Mouse (Mus musculus): ENCODE data around the gene Ndufb7. TPM values are rescaled to one million over a fixed set of nuclear protein-coding genes. Genes with fewer than 3 reads are reported as not detected.

Ndufb7 gene
- polyA plus RNA-seq, 1 experiment from 2014 or later = 325 TPM

GRCm38 (mm10) chr8:83574631-83575315 is 8.3 kb downstream of the Ndufb7 start:
- ATAC-seq = no peak
- Histone ChIP-seq H3K27ac (ENCODE audit: low read length) (no peak overlapping the region), H3K27me3 (replicated peaks; ENCODE audit: control insufficient read depth, insufficient read depth, low read length) (no peaks in the 10 kb centered on the region), H3K9me3 (ENCODE audit: control insufficient read depth, low read length) (no peaks in the 10 kb centered on the region), H3K4me3 (replicated peaks; ENCODE audit: low read length) (no peak overlapping the region), H3K36me3 (ENCODE audit: control insufficient read depth, insufficient read depth) (peaks cover 7% of the 10 kb centered on the region), H3K9ac (replicated peaks; ENCODE audit: low read depth, low read length) (no peak overlapping the region), H3K4me1 (replicated peaks; ENCODE audit: control insufficient read depth, insufficient read depth, low read length) (peaks cover 20% of the 10 kb centered on the region), H3K4me2 (ENCODE audit: low read length) (no peak overlapping the region)
- 85% methylated on average over 15 of the region's 15 CpGs for WGBS

- Histone ChIP-seq H3K4me2 (ENCODE audit: low read length) (no peak overlapping the region), H3K27me3 (replicated peaks; ENCODE audit: control insufficient read depth, insufficient read depth, low read length) (no peaks in the 10 kb centered on the region), H3K9me3 (ENCODE audit: control insufficient read depth, low read length) (no peaks in the 10 kb centered on the region), H3K4me3 (replicated peaks; ENCODE audit: low read length) (no peak overlapping the region), H3K4me1 (replicated peaks; ENCODE audit: control insufficient read depth, insufficient read depth, low read length) (peaks cover 22% of the 10 kb centered on the region), H3K9ac (replicated peaks; ENCODE audit: low read depth, low read length) (no peak overlapping the region), H3K36me3 (ENCODE audit: control insufficient read depth, insufficient read depth) (peaks cover 7% of the 10 kb centered on the region), H3K27ac (ENCODE audit: low read length) (no peak overlapping the region)
- 75% methylated on average over 17 of the region's 17 CpGs for WGBS
- peak; percentile 26; the same call in 1 of the 2 replicates for ATAC-seq
Measured at GRCm38 (mm10) chr8:83575561-83576515, 9.4 kb downstream of the Ndufb7 start.

DNA sequence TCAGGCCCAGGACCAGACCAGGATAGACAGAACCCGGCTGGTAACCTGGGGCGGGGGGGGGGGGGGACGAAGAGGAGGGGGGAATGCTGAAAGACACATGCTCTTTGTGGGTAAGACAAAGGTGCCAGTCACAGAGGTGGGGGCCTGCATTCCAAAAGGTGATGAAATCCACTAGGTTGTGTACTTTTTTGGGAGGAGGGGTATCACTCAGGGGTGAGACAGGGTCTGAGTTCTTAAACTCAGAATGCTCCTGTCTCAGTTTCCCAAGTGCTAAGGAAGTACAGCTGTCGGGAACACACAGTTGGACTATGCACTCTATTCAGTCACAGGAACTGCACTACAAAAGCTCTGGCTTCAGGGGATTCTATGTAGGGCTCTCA is 10.0 kb downstream of the Ndufb7 start:
- no peaks in the 10 kb centered on the region for H3K27me3 ChIP-seq (replicated peaks; ENCODE audit: control insufficient read depth, insufficient read depth, low read length)
- peaks cover 22% of the 10 kb centered on the region for H3K4me1 ChIP-seq (replicated peaks; ENCODE audit: control insufficient read depth, insufficient read depth, low read length)
- ATAC-seq = no peak
- H3K9me3 ChIP-seq (ENCODE audit: control insufficient read depth, low read length) = no peaks in the 10 kb centered on the region
- no peak overlapping the region for H3K4me3 ChIP-seq (replicated peaks; ENCODE audit: low read length)
- H3K36me3 ChIP-seq (ENCODE audit: control insufficient read depth, insufficient read depth) = peaks cover 6% of the 10 kb centered on the region
- H3K9ac ChIP-seq (replicated peaks; ENCODE audit: low read depth, low read length) = no peak overlapping the region
- WGBS = 62% methylated on average over 2 of the region's 4 CpGs
- H3K27ac ChIP-seq (ENCODE audit: low read length) = no peak overlapping the region
- no peak overlapping the region for H3K4me2 ChIP-seq (ENCODE audit: low read length)

- H3K4me1 ChIP-seq (replicated peaks; ENCODE audit: control insufficient read depth, insufficient read depth, low read length) = peaks cover 22% of the 10 kb centered on the region
- H3K36me3 ChIP-seq (ENCODE audit: control insufficient read depth, insufficient read depth) = peaks cover 4% of the 10 kb centered on the region; the same call in 1 of the 2 replicates
- H3K9ac ChIP-seq (replicated peaks; ENCODE audit: low read depth, low read length) = no peak overlapping the region
- no peak overlapping the region for H3K4me3 ChIP-seq (replicated peaks; ENCODE audit: low read length)
- no peaks in the 10 kb centered on the region for H3K27me3 ChIP-seq (replicated peaks; ENCODE audit: control insufficient read depth, insufficient read depth, low read length)
- H3K27ac ChIP-seq (ENCODE audit: low read length) = no peak overlapping the region
- no peak for ATAC-seq
- WGBS = 83% methylated on average over 4 of the region's 4 CpGs
- H3K9me3 ChIP-seq (ENCODE audit: control insufficient read depth, low read length) = no peaks in the 10 kb centered on the region
- no peak overlapping the region for H3K4me2 ChIP-seq (ENCODE audit: low read length)
Measured at GRCm38 (mm10) chr8:83576921-83577320, 10.4 kb downstream of the Ndufb7 start.

- WGBS = 53% methylated on average over 9 of the region's 9 CpGs
- H3K27me3 ChIP-seq (replicated peaks; ENCODE audit: control insufficient read depth, insufficient read depth, low read length) = no peaks in the 10 kb centered on the region
- H3K4me2 ChIP-seq (ENCODE audit: low read length) = no peak overlapping the region
- peak; percentile 22; the same call in 1 of the 2 replicates for ATAC-seq
- peaks cover 3% of the 10 kb centered on the region; the same call in 1 of the 2 replicates for H3K36me3 ChIP-seq (ENCODE audit: control insufficient read depth, insufficient read depth)
- peaks cover 25% of the 10 kb centered on the region for H3K4me1 ChIP-seq (replicated peaks; ENCODE audit: control insufficient read depth, insufficient read depth, low read length)
- no peaks in the 10 kb centered on the region for H3K9me3 ChIP-seq (ENCODE audit: control insufficient read depth, low read length)
- H3K27ac ChIP-seq (ENCODE audit: low read length) = no peak overlapping the region
- 0 out of 2 replicates have a peak overlapping the region, but pooled peaks have one; percentile 13 for H3K9ac ChIP-seq (replicated peaks; ENCODE audit: low read depth, low read length)
- no peak overlapping the region for H3K4me3 ChIP-seq (replicated peaks; ENCODE audit: low read length)
Measured at GRCm38 (mm10) chr8:83577384-83577791, 10.9 kb downstream of the Ndufb7 start.

- H3K27me3 ChIP-seq (replicated peaks; ENCODE audit: control insufficient read depth, insufficient read depth, low read length) = no peaks in the 10 kb centered on the region
- no peaks in the 10 kb centered on the region for H3K9me3 ChIP-seq (ENCODE audit: control insufficient read depth, low read length)
- no peak overlapping the region for H3K27ac ChIP-seq (ENCODE audit: low read length)
- no peak overlapping the region for H3K4me2 ChIP-seq (ENCODE audit: low read length)
- H3K36me3 ChIP-seq (ENCODE audit: control insufficient read depth, insufficient read depth) = no peaks in the 10 kb centered on the region
- peaks cover 25% of the 10 kb centered on the region for H3K4me1 ChIP-seq (replicated peaks; ENCODE audit: control insufficient read depth, insufficient read depth, low read length)
- WGBS = 75% methylated on average over 17 of the region's 17 CpGs
- no peak overlapping the region for H3K4me3 ChIP-seq (replicated peaks; ENCODE audit: low read length)
- H3K9ac ChIP-seq (replicated peaks; ENCODE audit: low read depth, low read length) = no peak overlapping the region
- ATAC-seq = no peak
Measured at GRCm38 (mm10) chr8:83578131-83579055, 11.9 kb downstream of the Ndufb7 start.

GRCm38 (mm10) chr8:83579676-83580075 is 13.2 kb downstream of the Ndufb7 start:
- H3K27me3 ChIP-seq (replicated peaks; ENCODE audit: control insufficient read depth, insufficient read depth, low read length) = no peaks in the 10 kb centered on the region
- ATAC-seq = no peak
- no peaks in the 10 kb centered on the region for H3K9me3 ChIP-seq (ENCODE audit: control insufficient read depth, low read length)
- H3K4me3 ChIP-seq (replicated peaks; ENCODE audit: low read length) = no peak overlapping the region
- H3K27ac ChIP-seq (ENCODE audit: low read length) = no peak overlapping the region
- no peak overlapping the region for H3K4me2 ChIP-seq (ENCODE audit: low read length)
- H3K9ac ChIP-seq (replicated peaks; ENCODE audit: low read depth, low read length) = no peak overlapping the region
- WGBS = 85% methylated on average over 8 of the region's 8 CpGs
- no peaks in the 10 kb centered on the region for H3K36me3 ChIP-seq (ENCODE audit: control insufficient read depth, insufficient read depth)
- peaks cover 25% of the 10 kb centered on the region for H3K4me1 ChIP-seq (replicated peaks; ENCODE audit: control insufficient read depth, insufficient read depth, low read length)

DNA sequence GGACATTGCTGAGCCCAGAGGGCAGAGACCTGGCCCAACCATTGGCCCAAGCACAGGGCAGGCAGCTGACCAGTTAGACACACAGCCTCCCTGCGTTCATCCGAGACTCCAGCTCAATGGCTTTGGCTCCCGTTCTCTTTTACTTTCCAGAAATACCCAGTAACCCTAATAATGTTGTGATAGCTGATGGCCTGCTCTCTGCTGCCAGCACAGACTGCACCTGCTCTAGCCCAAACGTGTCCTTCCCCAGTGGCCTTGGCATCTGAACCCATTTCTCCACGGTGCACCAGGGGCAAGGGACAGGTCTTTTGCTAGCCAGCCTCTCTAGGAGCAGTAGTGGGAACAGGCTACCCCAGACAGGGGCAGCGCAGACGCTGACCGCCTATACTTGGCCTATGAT is 14.4 kb downstream of the Ndufb7 start:
- Histone ChIP-seq H3K36me3 (ENCODE audit: control insufficient read depth, insufficient read depth) (no peaks in the 10 kb centered on the region), H3K27ac (ENCODE audit: low read length) (no peak overlapping the region), H3K9ac (replicated peaks; ENCODE audit: low read depth, low read length) (no peak overlapping the region), H3K27me3 (replicated peaks; ENCODE audit: control insufficient read depth, insufficient read depth, low read length) (no peaks in the 10 kb centered on the region), H3K9me3 (ENCODE audit: control insufficient read depth, low read length) (no peaks in the 10 kb centered on the region), H3K4me3 (replicated peaks; ENCODE audit: low read length) (no peak overlapping the region), H3K4me1 (replicated peaks; ENCODE audit: control insufficient read depth, insufficient read depth, low read length) (peaks cover 22% of the 10 kb centered on the region), H3K4me2 (ENCODE audit: low read length) (no peak overlapping the region)
- ATAC-seq = no peak
- 87% methylated on average over 8 of the region's 8 CpGs for WGBS
